Mouse (Mus musculus) left cerebral cortex, postnatal 25 days (tissue): ENCODE data around the gene Ppp1r16b. TPM values are rescaled to one million over a fixed set of nuclear protein-coding genes. Genes with fewer than 3 reads are reported as not detected.

Experiments used
- DNase-seq, 2 experiments: peaks; one replicate each; pipeline ENCODE4 v3.0.0; 2022; ENCODE audit warnings: low spot score in 2 of 2, mixed read lengths in 1 of 2
- intact Hi-C: fragments of 180-260 bp; cut with DNase I; formaldehyde crosslinking; loops from one replicate; pipeline ENCODE4 v1.15.1; 2025
- microRNA-seq, 2 experiments: library from miRNA; unstranded; fragments of <30 nt; microRNA quantifications; one replicate each; pipeline ENCODE4 v1.2.0; 2022
- total RNA-seq, 2 experiments: library from RNA; stranded (reverse); gene quantifications; 2 replicates each; pipeline ENCODE4 v1.2.3; 2021

Ppp1r16b gene
- total RNA-seq, 2 experiments from 2014 or later, result 119 to 132 TPM

DNA sequence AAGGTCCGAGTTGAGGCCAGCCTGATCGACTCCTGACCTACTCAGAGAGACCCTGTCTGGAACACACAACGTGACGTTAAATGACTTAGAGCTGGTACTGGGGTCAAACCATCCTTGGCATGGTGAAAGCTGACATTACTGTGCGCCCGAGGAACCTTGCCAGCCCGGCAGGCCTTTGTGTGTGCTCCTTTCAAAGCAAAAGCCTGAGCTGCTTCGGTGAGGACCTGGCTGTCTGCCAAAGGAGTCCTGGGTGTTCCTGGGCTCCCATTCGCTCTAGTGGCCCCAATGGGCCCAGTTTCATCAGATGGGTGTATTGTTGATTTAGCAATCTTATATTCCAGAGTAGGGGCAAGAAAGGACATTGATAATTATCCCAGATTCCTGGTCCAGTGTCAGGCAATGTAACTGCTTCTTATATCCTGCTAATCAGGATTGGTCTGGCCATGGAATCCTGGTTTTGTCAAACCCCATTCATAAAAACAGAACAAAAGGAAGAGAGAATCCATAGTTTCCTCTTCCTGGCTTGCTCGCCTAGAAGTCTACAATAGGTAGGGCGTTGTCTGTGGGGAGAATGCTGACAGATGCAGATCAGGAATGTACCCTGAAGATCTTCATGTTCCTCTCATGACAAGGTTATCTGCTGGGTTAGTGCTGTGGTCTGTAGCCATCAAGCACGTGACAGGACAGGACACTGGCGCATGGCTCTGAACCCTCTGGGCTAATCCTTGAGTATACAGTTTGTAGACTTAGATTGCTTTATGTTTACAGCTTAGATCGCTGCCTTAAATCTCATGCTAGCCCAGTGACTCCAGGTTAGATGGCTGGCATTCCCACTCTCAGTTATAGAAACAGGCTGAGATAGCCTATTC lies 122.0 kb downstream of the Ppp1r16b start:
- DNase-seq, result no peak
- intact Hi-C loops, result no loop called here

DNA sequence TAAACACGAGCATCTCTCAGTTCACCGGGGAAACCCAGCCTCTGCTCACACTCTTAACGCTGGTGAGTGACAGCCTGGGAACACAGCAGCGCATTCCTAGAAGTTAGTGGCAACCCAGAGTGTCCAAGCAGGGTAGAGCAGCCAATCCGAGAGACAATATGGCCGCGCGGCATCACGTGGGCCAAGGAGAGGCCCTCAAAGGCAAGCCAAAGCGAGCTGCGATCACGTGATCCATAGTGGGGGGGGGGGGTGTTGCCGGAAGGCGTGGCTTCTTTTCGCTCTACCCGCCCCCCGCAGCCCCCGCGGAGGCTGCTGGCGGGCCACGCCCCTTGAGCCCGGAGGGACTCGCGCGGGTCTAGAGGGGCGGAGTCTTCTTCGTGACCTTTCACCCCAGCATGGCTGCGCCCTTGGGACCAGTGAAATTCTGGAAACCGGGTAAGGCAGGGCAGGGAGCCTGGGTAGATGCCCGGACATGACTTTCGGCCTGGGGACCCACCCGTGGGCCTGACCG lies 129.4 kb downstream of the Ppp1r16b start, which contains the start of gene Dhx35:
Dhx35 (plus strand) TSS at position 314 of the 511 bp plus-strand sequence.
- peak; percentile 94 to 98 for DNase-seq
- intact Hi-C loops, result no loop called here

DNA sequence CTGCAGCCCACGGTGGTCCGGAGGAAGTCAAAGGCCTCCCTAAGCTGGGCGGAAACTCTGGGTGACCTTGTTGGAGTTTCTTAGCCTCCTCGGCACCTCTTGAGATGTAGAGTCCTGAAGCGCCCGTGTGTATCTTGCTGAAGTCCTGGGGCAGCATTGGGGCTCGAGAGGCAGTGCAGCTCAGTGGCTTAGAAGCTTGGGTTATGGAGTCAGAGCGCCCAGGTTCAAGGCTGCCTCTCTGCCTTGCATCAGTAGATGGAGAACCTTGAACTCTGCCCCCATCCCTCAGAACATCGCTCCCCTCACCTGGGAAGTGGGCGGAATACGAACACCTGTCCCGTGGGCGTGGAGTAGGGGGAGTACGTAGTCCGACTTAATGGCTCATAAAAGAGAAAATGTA lies 129.8 kb downstream of the Ppp1r16b start:
- intact Hi-C loops, result no loop called here
- DNase-seq, result no peak

DNA sequence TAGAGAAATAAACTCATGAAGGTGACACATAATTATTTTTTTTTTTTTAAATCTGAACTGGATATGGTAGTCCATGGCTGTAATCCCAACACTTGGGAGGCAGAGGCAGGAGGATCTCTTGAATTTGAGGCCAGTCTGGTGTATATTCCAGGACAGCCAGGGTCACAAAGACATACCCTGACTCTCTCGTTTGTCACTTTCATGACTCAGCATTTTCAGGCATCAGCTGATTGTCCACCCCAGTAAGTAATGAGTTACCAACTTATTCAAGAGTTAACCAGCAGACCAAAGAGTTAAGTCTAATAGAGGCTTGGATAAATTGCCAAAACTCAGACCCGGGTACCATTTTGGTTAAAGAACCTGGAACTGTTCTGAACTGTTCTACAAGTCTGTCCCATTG lies 130.7 kb downstream of the Ppp1r16b start:
- DNase-seq, result no peak
- intact Hi-C loops, result no loop called here

DNA sequence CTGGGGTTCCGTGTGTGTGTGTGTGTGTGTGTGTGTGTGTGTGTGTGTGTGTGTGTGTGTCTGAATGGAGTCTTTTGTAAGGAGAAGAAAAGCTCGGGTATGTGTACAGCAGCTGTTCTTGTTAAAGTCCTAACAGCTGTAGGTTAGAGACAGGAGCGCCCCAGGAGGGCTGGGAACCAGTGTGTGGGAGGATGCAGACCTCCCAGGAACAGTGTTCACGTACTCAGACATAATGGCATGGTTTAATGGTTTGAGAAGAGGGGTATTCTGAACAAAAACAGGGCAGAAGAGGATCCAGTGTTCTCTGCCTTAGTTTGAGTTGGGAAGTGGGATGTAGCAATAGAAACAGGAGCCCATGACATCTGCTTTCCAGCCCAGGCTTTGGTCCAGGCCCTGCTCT lies 134.1 kb downstream of the Ppp1r16b start:
- no peak for DNase-seq
- intact Hi-C loops, result no loop called here

DNA sequence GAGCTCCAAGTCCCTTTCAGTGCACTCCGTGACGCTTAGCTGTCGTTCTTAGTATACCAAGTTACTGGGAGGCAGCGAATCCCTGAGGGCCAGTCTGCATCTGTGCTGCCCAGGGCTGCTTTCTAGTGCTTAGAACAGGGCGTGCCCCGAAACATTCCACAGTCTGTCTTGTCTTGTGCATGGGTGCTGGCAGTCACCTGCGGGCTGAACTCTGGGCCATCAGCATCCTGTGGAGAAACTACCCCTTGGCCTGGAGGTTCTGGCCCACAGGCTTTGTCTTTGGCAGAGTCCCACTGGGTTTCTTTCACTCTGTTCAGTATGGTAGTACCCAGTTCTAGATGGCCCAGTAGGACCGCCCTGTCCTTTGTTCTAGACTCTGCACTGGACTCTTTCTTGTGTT lies 135.6 kb downstream of the Ppp1r16b start:
- intact Hi-C loops, result no loop called here
- no peak for DNase-seq

DNA sequence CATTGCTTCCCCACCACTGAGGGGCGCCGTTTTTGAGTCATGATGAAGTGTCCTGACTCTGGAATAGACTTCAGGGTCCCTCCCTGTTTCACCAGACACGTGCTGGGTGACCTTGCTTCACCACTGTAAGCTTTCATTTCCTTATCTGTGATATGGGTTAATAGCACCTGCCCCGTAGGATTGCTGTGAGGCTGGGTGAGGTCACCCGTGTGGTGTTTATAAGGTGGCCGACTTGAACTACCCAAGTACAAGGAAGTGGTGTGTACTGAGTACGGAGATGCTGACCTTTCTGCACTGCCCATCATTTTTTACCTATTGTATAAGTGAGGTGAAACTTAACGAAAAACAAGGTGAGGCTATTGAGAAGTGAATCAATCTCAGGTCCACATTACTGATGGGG lies 138.4 kb downstream of the Ppp1r16b start:
- DNase-seq, result no peak
- intact Hi-C loops, result no loop called here

DNA sequence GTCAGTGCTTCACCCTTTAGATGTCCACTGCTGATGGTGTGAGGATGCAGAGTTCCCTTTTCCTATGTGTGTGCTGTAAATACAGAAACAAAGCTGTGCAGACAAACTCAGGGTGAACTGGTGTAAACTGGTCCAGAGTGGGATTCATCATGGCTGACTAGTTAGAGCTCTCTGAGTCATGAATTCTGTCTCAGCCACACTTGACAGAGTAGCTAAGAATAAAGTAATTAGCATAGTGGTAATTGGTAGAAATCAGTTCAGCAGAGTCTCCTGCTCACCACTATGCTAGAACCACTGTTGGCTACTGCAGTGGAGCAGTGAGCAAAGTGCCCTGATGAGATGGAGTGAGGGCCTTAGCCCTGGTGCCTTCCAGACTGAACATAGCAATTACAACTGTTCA lies 150.5 kb downstream of the Ppp1r16b start:
- peak in 1 of 2 experiments; percentile 21 for DNase-seq
- intact Hi-C loops, result no loop called here

Small RNA genes within 50 kb of the gene (microRNA-seq; reads per million reads assigned to microRNA genes)
- 0 reads per million in 2 experiments for gene Gm26141
- gene Mir3474, result 5.9 to 6.7 reads per million in 2 experiments

Other genes starting within 250 kb of the Ppp1r16b start
- gene Adig, start 162.8 kb upstream of the Ppp1r16b start, total RNA-seq, result not detected
- under 1 TPM in 1 of 2 experiments, not detected in 1; 0.37 TPM for gene Arhgap40, start 152.6 kb upstream of the Ppp1r16b start, total RNA-seq
- 100 to 1,000 TPM in 1 of 2 experiments, 10 to 100 TPM in 1; 81.8 to 112 TPM for gene Slc32a1, start 54.6 kb upstream of the Ppp1r16b start, total RNA-seq
- gene Actr5, start 40.5 kb upstream of the Ppp1r16b start, total RNA-seq, result 1 to 10 TPM; 7.3 to 9.6 TPM
- gene Fam83d, start 102.7 kb downstream of the Ppp1r16b start, total RNA-seq, result 1 to 10 TPM; 1.6 to 2.6 TPM
- 10 to 100 TPM; 13.5 to 17.4 TPM for gene Dhx35, start 129.4 kb downstream of the Ppp1r16b start, total RNA-seq